Comparison of ENCODE assay signal across 8 mouse cellular contexts in genomic region chr19:42316525-42316924, GRCm38 (mm10).
DNase-seq lines count a peak whose midpoint lies in the region; ATAC-seq and TF ChIP-seq lines count a peak whose summit lies in the region.

No protein-coding gene starts in this region.

- TF ChIP-seq POLR2A in brain, embryonic 14.5 days (IDR thresholded peaks at IDR 0.05; ENCODE audit: borderline replicate concordance, extremely low read depth, insufficient read depth, insufficient read length, poor library complexity, severe bottlenecking) = no peak

- H3K27ac ChIP-seq in heart, embryonic 11.5 days (ENCODE audit: low read depth, low read length) = no peak overlapping the region
- no peak overlapping the region for H3K27ac ChIP-seq in gastrocnemius, adult 2 months

- no peaks in the 10 kb centered on the region for H3K36me3 ChIP-seq in heart, embryonic 11.5 days (ENCODE audit: control insufficient read depth, insufficient read depth, low read length)

- no peaks in the 10 kb centered on the region for H3K9me3 ChIP-seq in heart, embryonic 11.5 days (replicated peaks; ENCODE audit: control insufficient read depth, low read length)

- H3K4me1 ChIP-seq in heart, embryonic 11.5 days (ENCODE audit: control insufficient read depth, insufficient read depth, low read length) = no peaks in the 10 kb centered on the region

- DNase-seq in heart, postnatal 14 days = peak; percentile 23 to 39
- peak; percentile 76 for DNase-seq in brain, embryonic 14.5 days (ENCODE audit: low read depth)
- peak; percentile 52 for DNase-seq in gastrocnemius, adult 2 months
- peak; percentile 58 to 73 for DNase-seq in left cerebral cortex, postnatal 10 days (ENCODE audit: extremely low spot score in 1 of 2, low spot score in 2 of 2)
- no peak for DNase-seq in urinary bladder, postnatal 14 days (ENCODE audit: low spot score)
- no peak for DNase-seq in liver
- no peak for DNase-seq in urinary bladder, adult 2 months (ENCODE audit: low spot score)

- intact Hi-C loops in heart, postnatal 14 days (cut with DNase I) = loop anchor here (2.0 to 10.0 kb wide), 3 partner anchors 128 to 428 kb away; no protein-coding TSS in a partner anchor
- intact Hi-C loops in gastrocnemius, adult 2 months (cut with DNase I) = loop anchor here (5.0 kb wide), 1 partner anchor 111 kb away; no protein-coding TSS in a partner anchor
- intact Hi-C loops in left cerebral cortex, postnatal 10 days (cut with DNase I) = loop anchor here (2.0 to 10.0 kb wide), 4 partner anchors 116 to 428 kb away; partner anchors contain the start of gene Crtac1

- H3K27me3 ChIP-seq in heart, embryonic 11.5 days (ENCODE audit: control insufficient read depth, insufficient read depth, low read length) = peaks cover 33% of the 10 kb centered on the region

- no peak overlapping the region for H3K9ac ChIP-seq in heart, embryonic 11.5 days (ENCODE audit: low read depth, low read length)

- no peak for TF ChIP-seq CTCF in brain, embryonic 14.5 days (IDR thresholded peaks at IDR 0.05; ENCODE audit: borderline replicate concordance, extremely low read depth, insufficient read depth, insufficient read length)
- no peak for TF ChIP-seq CTCF in gastrocnemius, adult 2 months (IDR thresholded peaks at IDR 0.05)

- WGBS in heart, embryonic 11.5 days (ENCODE audit: insufficient replicate concordance) = 82% methylated on average over 2 of the region's 2 CpGs

- no peak overlapping the region for H3K4me2 ChIP-seq in heart, embryonic 11.5 days

- H3K4me3 ChIP-seq in heart, embryonic 11.5 days (ENCODE audit: low read depth, low read length) = no peak overlapping the region
- no peak overlapping the region for H3K4me3 ChIP-seq in gastrocnemius, adult 2 months

- ATAC-seq in heart, embryonic 11.5 days (replicated peaks; ENCODE audit: insufficient number of reproducible peaks, low FRiP score, low TSS enrichment) = no peak

Comparison
In these comparisons a context has a peak if more than half of its experiments do, and no peak if none do; other contexts are left out.
1. DNase-seq: peak in heart, postnatal 14 days (2 of 2), brain, embryonic 14.5 days (single experiment), gastrocnemius, adult 2 months (single experiment) and left cerebral cortex, postnatal 10 days (2 of 2); none in urinary bladder, postnatal 14 days (single experiment), liver (single experiment) and urinary bladder, adult 2 months (single experiment).